Comparison of ENCODE assay signal across 13 mouse cellular contexts in the genomic region with DNA sequence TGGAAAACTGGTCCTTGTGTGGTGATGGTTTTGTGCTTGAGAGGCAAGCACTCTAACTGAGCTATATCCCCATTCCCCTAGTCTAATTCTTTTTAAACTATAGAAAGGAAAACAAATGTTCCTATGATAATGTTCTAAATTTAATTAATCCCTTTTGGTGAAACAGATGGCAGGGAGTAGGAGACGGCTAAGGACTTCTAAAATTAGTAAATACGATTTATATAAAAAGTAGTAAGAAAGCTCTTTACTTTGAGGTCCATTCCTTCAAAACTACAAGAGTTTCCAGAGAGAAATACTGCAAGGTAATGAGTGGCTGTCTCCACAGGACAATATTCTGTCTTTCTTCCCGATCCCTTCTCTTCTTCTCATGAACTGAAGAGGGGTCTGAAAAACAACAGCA.
"Had no signal": no experiment of that assay in that cellular context is flagged by ENCODE, and none has a peak within 500 bp of the region (broad histone marks: within the 10 kb centered on the region; RNA-seq: fewer than 3 reads in every experiment).

No protein-coding gene starts in this region.

- H3K9ac ChIP-seq: limb, embryonic 13.5 days; midbrain, embryonic 13.5 days; neural tube, embryonic 15.5 days had no signal

- DNase-seq: kidney, adult 8-10 months; kidney, postnatal 25 days; layer of hippocampus, adult 9-11 months; layer of hippocampus, postnatal 36 days; left cerebral cortex, postnatal 4 days; lung, adult 18-20 months; right cerebral cortex, adult 18-20 months; right cerebral cortex, postnatal 25 days; thymus, postnatal 4 days had no signal

- H3K4me2 ChIP-seq: limb, embryonic 13.5 days; midbrain, embryonic 13.5 days; neural tube, embryonic 15.5 days had no signal

- H3K4me3 ChIP-seq: limb, embryonic 13.5 days; midbrain, embryonic 13.5 days; neural tube, embryonic 15.5 days had no signal

- H3K9me3 ChIP-seq: limb, embryonic 13.5 days; midbrain, embryonic 13.5 days; neural tube, embryonic 15.5 days had no signal

- H3K27me3 ChIP-seq: limb, embryonic 13.5 days; midbrain, embryonic 13.5 days; neural tube, embryonic 15.5 days had no signal

- H3K27ac ChIP-seq: limb, embryonic 13.5 days; midbrain, embryonic 13.5 days; neural tube, embryonic 15.5 days had no signal

- H3K4me1 ChIP-seq: limb, embryonic 13.5 days; midbrain, embryonic 13.5 days; neural tube, embryonic 15.5 days had no signal

- ATAC-seq: intestine, embryonic 16.5 days; midbrain, embryonic 13.5 days had no signal
